Mouse (Mus musculus) cerebellum, postnatal 25 days (tissue): Measurements from ENCODE around the gene Met.
A peak's percentile ranks its signal among the peaks of the same experiment; 100 is the strongest.

Experiments
- DNase-seq, 2 experiments: peaks; one replicate each; pipeline ENCODE4 v3.0.0; 2021; ENCODE audit warnings: mixed read lengths in 2 of 2

Met gene

GRCm38 (mm10) chr6:17463434-17464280 lies at the start of gene Met:
Gene Met, plus strand, starts transcription at chr6:17463800.
- peak; percentile 4 to 13 for DNase-seq

- DNase-seq = no peak
These were observed 45.4 kb upstream of the Met start for GRCm38 (mm10) chr6:17418226-17418625.

GRCm38 (mm10) chr6:17422432-17422831 lies 41.2 kb upstream of the Met start:
- DNase-seq = no peak

- DNase-seq = no peak
These were observed 34.6 kb upstream of the Met start for GRCm38 (mm10) chr6:17429041-17429440.

- no peak for DNase-seq
These were observed 34.0 kb upstream of the Met start for GRCm38 (mm10) chr6:17429611-17430010.

GRCm38 (mm10) chr6:17443311-17443710 lies 20.3 kb upstream of the Met start:
- no peak for DNase-seq

GRCm38 (mm10) chr6:17451305-17451704 lies 12.3 kb upstream of the Met start:
- no peak for DNase-seq

- DNase-seq = no peak
These were observed 8.5 kb upstream of the Met start for GRCm38 (mm10) chr6:17455116-17455515.

GRCm38 (mm10) chr6:17459561-17459960 lies 4.0 kb upstream of the Met start:
- no peak for DNase-seq

- DNase-seq = no peak
These were observed 2.2 kb upstream of the Met start for GRCm38 (mm10) chr6:17461435-17461834.

- DNase-seq = no peak
These were observed 853 bp downstream of the Met start for GRCm38 (mm10) chr6:17464281-17465025.

- no peak for DNase-seq
These were observed 2.9 kb downstream of the Met start for GRCm38 (mm10) chr6:17466526-17466925.

- no peak for DNase-seq
These were observed 5.4 kb downstream of the Met start for GRCm38 (mm10) chr6:17468993-17469392.

GRCm38 (mm10) chr6:17473128-17473527 lies 9.5 kb downstream of the Met start:
- no peak for DNase-seq

GRCm38 (mm10) chr6:17477823-17478222 lies 14.2 kb downstream of the Met start:
- no peak for DNase-seq

GRCm38 (mm10) chr6:17478252-17478651 lies 14.7 kb downstream of the Met start:
- DNase-seq = no peak

- no peak for DNase-seq
These were observed 15.4 kb downstream of the Met start for GRCm38 (mm10) chr6:17478838-17479570.

- no peak for DNase-seq
These were observed 17.5 kb downstream of the Met start for GRCm38 (mm10) chr6:17481068-17481467.

GRCm38 (mm10) chr6:17485244-17485643 lies 21.6 kb downstream of the Met start:
- DNase-seq = no peak

- no peak for DNase-seq
These were observed 22.2 kb downstream of the Met start for GRCm38 (mm10) chr6:17485782-17486181.

- DNase-seq = no peak
These were observed 24.8 kb downstream of the Met start for GRCm38 (mm10) chr6:17488291-17488817.

- no peak for DNase-seq
These were observed 27.2 kb downstream of the Met start for GRCm38 (mm10) chr6:17490786-17491185.

- no peak for DNase-seq
These were observed 27.9 kb downstream of the Met start for GRCm38 (mm10) chr6:17491502-17491901.
